Mouse (Mus musculus) heart, postnatal 0 days (tissue): ENCODE data around the gene Tbpl2.

Source experiments
- CTCF ChIP-seq: IDR thresholded peaks from 2 replicates; pipeline ENCODE4 v1.5.1; 2016; ENCODE audit warnings: antibody characterized with exemption, control low read depth, low read depth
- EP300 ChIP-seq: IDR thresholded peaks from 2 replicates; pipeline ENCODE4 v1.6.1; 2016; ENCODE audit warnings: antibody characterized with exemption, low read depth

DNA sequence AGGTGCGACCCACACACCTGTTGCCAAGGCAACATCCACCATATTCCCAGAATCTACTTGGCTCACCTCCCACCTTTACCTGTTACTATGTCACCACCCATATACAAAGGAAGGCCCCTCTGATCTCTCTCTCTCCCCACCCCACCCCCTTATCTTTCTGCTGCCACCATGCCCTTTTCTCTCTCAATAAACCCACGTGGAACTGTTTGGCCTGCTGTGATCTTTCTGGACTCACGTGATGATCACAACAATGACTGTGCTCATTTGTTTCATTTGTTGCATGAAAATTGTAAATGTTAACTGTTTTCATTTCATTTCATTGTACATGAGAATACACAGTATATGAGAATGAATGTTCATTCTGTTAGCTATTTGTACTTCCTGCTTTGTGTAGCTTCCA, 45.9 kb downstream of the Tbpl2 start:
- TF ChIP-seq CTCF = no peak
- TF ChIP-seq EP300 = no peak
